ENCODE assay signal across 16 mouse cellular contexts in the genomic region with DNA sequence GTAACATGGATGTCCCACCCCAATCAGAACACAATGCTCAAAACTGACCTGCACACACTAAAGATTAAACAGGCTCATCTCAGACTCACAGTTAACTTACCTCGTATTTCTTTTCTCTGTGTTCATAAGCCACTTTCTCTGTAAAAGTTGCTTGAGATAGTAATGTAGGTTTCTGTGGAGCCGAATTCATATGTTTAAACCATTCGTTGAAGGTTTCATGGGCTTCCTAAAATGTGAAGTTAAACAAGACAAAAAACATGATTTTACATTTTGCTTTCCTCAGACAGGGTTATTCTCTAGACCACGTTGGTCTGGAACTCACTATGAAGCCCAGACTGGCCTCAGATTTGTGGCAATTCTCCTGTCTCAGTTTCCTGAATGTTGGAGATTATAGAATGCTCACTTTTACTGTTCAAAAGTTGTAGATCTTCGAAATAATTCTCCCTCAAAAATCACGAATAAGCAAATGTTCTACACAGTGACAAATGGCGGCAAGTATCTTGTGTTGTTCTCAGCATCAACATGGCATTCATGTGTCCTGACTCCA.
"Had no signal": no experiment of that assay in that cellular context is flagged by ENCODE, and none has a peak within 500 bp of the region (broad histone marks: within the 10 kb centered on the region; RNA-seq: fewer than 3 reads in every experiment).

No protein-coding gene starts in this region.

- DNase-seq: retina, postnatal 1 day; right cerebral cortex, adult 18-20 months; right cerebral cortex, postnatal 14 days; right cerebral cortex, postnatal 25 days; right cerebral cortex, postnatal 4 days; spleen, adult 18-20 months; thymus, adult 18-20 months; thymus, adult 2 months; thymus, postnatal 14 days; thymus, postnatal 25 days; thymus, postnatal 36 days; thymus, postnatal 4 days had no signal

- H3K4me1 ChIP-seq: neural tube, embryonic 13.5 days; neural tube, embryonic 15.5 days; stomach, embryonic 15.5 days had no signal

- H3K9me3 ChIP-seq: neural tube, embryonic 13.5 days; neural tube, embryonic 15.5 days; stomach, embryonic 15.5 days had no signal

- H3K27ac ChIP-seq: neural tube, embryonic 13.5 days; neural tube, embryonic 15.5 days; stomach, embryonic 15.5 days; stomach, postnatal 0 days had no signal

- H3K4me2 ChIP-seq: neural tube, embryonic 13.5 days; neural tube, embryonic 15.5 days; stomach, embryonic 15.5 days had no signal

- H3K9ac ChIP-seq: neural tube, embryonic 13.5 days; neural tube, embryonic 15.5 days; stomach, embryonic 15.5 days had no signal

- H3K4me3 ChIP-seq: neural tube, embryonic 13.5 days; neural tube, embryonic 15.5 days; stomach, embryonic 15.5 days had no signal

- H3K27me3 ChIP-seq: neural tube, embryonic 13.5 days; neural tube, embryonic 15.5 days; stomach, embryonic 15.5 days had no signal
